Mouse (Mus musculus): ENCODE results near the gene Stoml1. TPM values are rescaled to one million over a fixed set of nuclear protein-coding genes. Genes with fewer than 3 reads are reported as not detected.

The Stoml1 gene
- polyA plus RNA-seq, 2 experiments: 28.7 to 47.2 TPM

DNA sequence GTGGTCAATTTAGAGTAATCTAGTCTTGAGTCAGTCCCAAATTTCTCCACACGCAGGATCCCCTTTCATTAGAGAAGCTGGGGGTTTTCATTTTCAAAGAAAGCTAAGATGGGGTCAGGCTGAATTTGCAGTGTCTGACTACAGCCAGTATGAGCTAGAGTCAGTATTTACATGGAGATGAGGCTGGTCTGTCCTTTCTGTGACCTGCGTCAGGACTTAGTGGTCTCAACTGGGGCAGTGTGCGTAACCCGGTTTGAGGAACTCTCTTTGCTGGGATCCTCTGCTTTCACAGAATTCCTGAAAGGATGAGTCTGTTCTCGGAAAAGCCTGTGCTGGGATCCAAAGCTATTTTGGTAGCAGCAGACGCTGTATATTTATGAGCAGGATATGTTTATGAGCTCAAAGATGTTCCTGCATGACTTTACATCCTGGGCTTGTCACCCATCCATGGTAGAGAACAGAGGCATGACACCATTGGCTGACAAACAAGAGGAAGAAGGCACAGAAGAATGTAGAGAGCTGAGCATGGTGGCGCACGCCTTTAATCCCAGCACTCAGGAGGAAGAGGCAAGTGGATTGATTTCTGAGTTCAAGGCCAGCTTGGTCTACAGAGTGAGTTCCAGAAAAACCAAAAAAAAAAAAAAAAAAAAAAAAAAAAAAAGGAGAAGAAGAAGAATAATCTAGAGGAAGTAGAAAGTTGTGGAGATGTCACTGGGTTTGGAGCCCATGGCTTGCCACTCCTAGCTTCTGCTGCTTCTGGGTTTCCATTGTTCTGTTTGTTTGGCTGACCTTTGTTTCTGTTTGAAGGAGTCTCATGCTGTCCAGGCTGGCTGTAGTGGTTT is 43.3 kb upstream of the Stoml1 start:
- H3K27ac ChIP-seq (replicated peaks; ENCODE audit: low read depth, low read length): no peak overlapping the region
- TF ChIP-seq POLR2A (IDR thresholded peaks at IDR 0.05; ENCODE audit: borderline replicate concordance, extremely low read depth, insufficient read depth, insufficient read length): no peak
- H3K4me1 ChIP-seq (ENCODE audit: control insufficient read depth, insufficient read depth, low read length): peaks cover 4% of the 10 kb centered on the region
- H3K36me3 ChIP-seq (ENCODE audit: control insufficient read depth, insufficient read depth, low read length): no peaks in the 10 kb centered on the region
- no peak overlapping the region for H3K9ac ChIP-seq (ENCODE audit: low read depth, low read length, severe bottlenecking)
- H3K4me3 ChIP-seq (replicated peaks; ENCODE audit: low read length): no peak overlapping the region
- no peaks in the 10 kb centered on the region for H3K27me3 ChIP-seq (ENCODE audit: control insufficient read depth, insufficient read depth, low read length)
- H3K9me3 ChIP-seq (ENCODE audit: control insufficient read depth, low read length): no peaks in the 10 kb centered on the region
- ATAC-seq (ENCODE audit: low FRiP score, low read depth) (no peak), DNase-seq (ENCODE audit: low spot score) (no peak)
- no peak overlapping the region for H3K4me2 ChIP-seq (replicated peaks; ENCODE audit: low read depth, low read length, severe bottlenecking)
- 70% methylated on average over 8 of the region's 8 CpGs for WGBS

- TF ChIP-seq POLR2A (IDR thresholded peaks at IDR 0.05; ENCODE audit: borderline replicate concordance, extremely low read depth, insufficient read depth, insufficient read length): no peak
- no peak overlapping the region for H3K4me3 ChIP-seq (replicated peaks; ENCODE audit: low read length)
- peaks cover 7% of the 10 kb centered on the region for H3K4me1 ChIP-seq (ENCODE audit: control insufficient read depth, insufficient read depth, low read length)
- H3K4me2 ChIP-seq (replicated peaks; ENCODE audit: low read depth, low read length, severe bottlenecking): no peak overlapping the region
- no peaks in the 10 kb centered on the region for H3K9me3 ChIP-seq (ENCODE audit: control insufficient read depth, low read length)
- H3K36me3 ChIP-seq (ENCODE audit: control insufficient read depth, insufficient read depth, low read length): no peaks in the 10 kb centered on the region
- no peak for DNase-seq (ENCODE audit: low spot score)
- no peak overlapping the region for H3K9ac ChIP-seq (ENCODE audit: low read depth, low read length, severe bottlenecking)
- no peak overlapping the region for H3K27ac ChIP-seq (replicated peaks; ENCODE audit: low read depth, low read length)
- no peak for ATAC-seq (ENCODE audit: low FRiP score, low read depth)
- 88% methylated on average over 2 of the region's 2 CpGs for WGBS
- no peaks in the 10 kb centered on the region for H3K27me3 ChIP-seq (ENCODE audit: control insufficient read depth, insufficient read depth, low read length)
Observed at GRCm38 (mm10) chr9:58210304-58210627, 42.7 kb upstream of the Stoml1 start.

DNA sequence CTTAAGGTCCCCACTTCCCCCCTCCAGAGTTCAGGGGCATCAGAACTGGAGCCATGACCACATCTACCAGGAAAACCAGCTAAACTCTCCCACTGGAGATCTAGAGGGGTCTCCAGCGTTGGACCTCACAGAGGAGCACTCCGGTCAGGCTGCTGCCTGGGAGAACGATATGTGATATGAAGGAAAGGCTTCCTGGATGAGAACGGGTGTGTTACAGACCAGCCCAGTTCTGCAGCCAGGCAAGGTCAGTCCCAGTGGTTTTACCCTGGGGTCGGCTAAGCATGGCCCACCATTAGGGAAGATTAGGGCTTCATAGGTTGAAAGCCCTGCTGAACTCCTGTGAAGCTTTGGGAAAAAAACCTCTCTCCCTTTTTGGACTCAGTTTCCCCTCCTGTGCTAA is 39.6 kb upstream of the Stoml1 start:
- Histone ChIP-seq H3K4me2 (replicated peaks; ENCODE audit: low read depth, low read length, severe bottlenecking) (no peak overlapping the region), H3K27me3 (ENCODE audit: control insufficient read depth, insufficient read depth, low read length) (no peaks in the 10 kb centered on the region), H3K27ac (replicated peaks; ENCODE audit: low read depth, low read length) (no peak overlapping the region), H3K9ac (ENCODE audit: low read depth, low read length, severe bottlenecking) (no peak overlapping the region), H3K36me3 (ENCODE audit: control insufficient read depth, insufficient read depth, low read length) (no peaks in the 10 kb centered on the region; the same call in 1 of the 2 replicates), H3K4me1 (ENCODE audit: control insufficient read depth, insufficient read depth, low read length) (peaks cover 7% of the 10 kb centered on the region), H3K9me3 (ENCODE audit: control insufficient read depth, low read length) (no peaks in the 10 kb centered on the region), H3K4me3 (replicated peaks; ENCODE audit: low read length) (no peak overlapping the region)
- no peak for DNase-seq (ENCODE audit: low spot score)
- ATAC-seq (ENCODE audit: low FRiP score, low read depth): no peak
- 60% methylated on average over 5 of the region's 5 CpGs for WGBS
- no peak for TF ChIP-seq POLR2A (IDR thresholded peaks at IDR 0.05; ENCODE audit: borderline replicate concordance, extremely low read depth, insufficient read depth, insufficient read length)

DNA sequence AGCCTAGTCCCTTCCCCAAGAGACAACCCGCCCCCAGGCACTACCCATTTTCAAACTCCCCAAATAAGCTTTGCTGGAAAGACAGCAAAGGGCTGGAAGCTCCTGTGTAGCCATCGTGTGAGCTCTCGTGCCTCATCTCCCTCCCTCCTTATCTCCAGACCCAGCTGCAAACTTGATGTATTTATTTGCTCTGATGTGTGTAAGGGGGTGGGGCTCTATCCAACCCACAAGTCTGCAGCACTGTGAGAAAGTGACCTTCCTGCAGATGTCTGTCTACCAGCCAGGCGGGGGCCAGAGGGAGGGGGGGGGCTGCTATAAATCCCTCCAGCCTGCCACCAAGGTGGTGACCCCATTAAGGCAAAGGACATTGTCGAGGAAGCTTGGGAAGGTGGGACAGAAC is 39.1 kb upstream of the Stoml1 start:
- Histone ChIP-seq H3K4me2 (replicated peaks; ENCODE audit: low read depth, low read length, severe bottlenecking) (no peak overlapping the region), H3K9ac (ENCODE audit: low read depth, low read length, severe bottlenecking) (no peak overlapping the region), H3K27ac (replicated peaks; ENCODE audit: low read depth, low read length) (no peak overlapping the region), H3K4me3 (replicated peaks; ENCODE audit: low read length) (no peak overlapping the region), H3K36me3 (ENCODE audit: control insufficient read depth, insufficient read depth, low read length) (no peaks in the 10 kb centered on the region; the same call in 1 of the 2 replicates), H3K4me1 (ENCODE audit: control insufficient read depth, insufficient read depth, low read length) (peaks cover 7% of the 10 kb centered on the region), H3K9me3 (ENCODE audit: control insufficient read depth, low read length) (no peaks in the 10 kb centered on the region), H3K27me3 (ENCODE audit: control insufficient read depth, insufficient read depth, low read length) (no peaks in the 10 kb centered on the region)
- ATAC-seq (ENCODE audit: low FRiP score, low read depth) (no peak), DNase-seq (ENCODE audit: low spot score) (no peak)
- no peak for TF ChIP-seq POLR2A (IDR thresholded peaks at IDR 0.05; ENCODE audit: borderline replicate concordance, extremely low read depth, insufficient read depth, insufficient read length)
- 9% methylated on average over 5 of the region's 5 CpGs for WGBS

GRCm38 (mm10) chr9:58214519-58215180 is 38.3 kb upstream of the Stoml1 start:
- ATAC-seq (ENCODE audit: low FRiP score, low read depth) (peak; percentile 69), DNase-seq (ENCODE audit: low spot score) (peak; percentile 51)
- Histone ChIP-seq H3K36me3 (ENCODE audit: control insufficient read depth, insufficient read depth, low read length) (peaks cover 2% of the 10 kb centered on the region; the same call in 1 of the 2 replicates), H3K27ac (replicated peaks; ENCODE audit: low read depth, low read length) (no peak overlapping the region; the same call in 1 of the 2 replicates), H3K4me3 (replicated peaks; ENCODE audit: low read length) (no peak overlapping the region), H3K27me3 (ENCODE audit: control insufficient read depth, insufficient read depth, low read length) (no peaks in the 10 kb centered on the region), H3K9ac (ENCODE audit: low read depth, low read length, severe bottlenecking) (no peak overlapping the region), H3K9me3 (ENCODE audit: control insufficient read depth, low read length) (no peaks in the 10 kb centered on the region), H3K4me1 (ENCODE audit: control insufficient read depth, insufficient read depth, low read length) (peaks cover 8% of the 10 kb centered on the region), H3K4me2 (replicated peaks; ENCODE audit: low read depth, low read length, severe bottlenecking) (no peak overlapping the region)
- TF ChIP-seq POLR2A (IDR thresholded peaks at IDR 0.05; ENCODE audit: borderline replicate concordance, extremely low read depth, insufficient read depth, insufficient read length): no peak
- 43% methylated on average over 8 of the region's 8 CpGs for WGBS

All from limb, embryonic 14.5 days (tissue).